Mouse (Mus musculus): ENCODE results near the gene Klk5. TPM values are rescaled to one million over a fixed set of nuclear protein-coding genes. Genes with fewer than 3 reads are reported as not detected.

Gene Klk5
- polyA plus RNA-seq, 1 experiment, result not detected

- no peak for DNase-seq (ENCODE audit: low spot score)
Measured at GRCm38 (mm10) chr7:43876444-43876843, 34.7 kb downstream of the Klk5 start.

GRCm38 (mm10) chr7:43878281-43878680, 36.5 kb downstream of the Klk5 start:
- no peak for DNase-seq (ENCODE audit: low spot score)

- no peak for DNase-seq (ENCODE audit: low spot score)
Measured at GRCm38 (mm10) chr7:43880912-43881311, 39.1 kb downstream of the Klk5 start, which contains the start of gene Klk4. Gene Klk4, plus strand, starts transcription at chr7:43881160.

- no peak for DNase-seq (ENCODE audit: low spot score)
Measured at GRCm38 (mm10) chr7:43882346-43882745, 40.6 kb downstream of the Klk5 start.

- no peak for DNase-seq (ENCODE audit: low spot score)
Measured at GRCm38 (mm10) chr7:43882811-43883210, 41.0 kb downstream of the Klk5 start.

- no peak for DNase-seq (ENCODE audit: low spot score)
Measured at GRCm38 (mm10) chr7:43883547-43883946, 41.8 kb downstream of the Klk5 start.

- no peak for DNase-seq (ENCODE audit: low spot score)
Measured at GRCm38 (mm10) chr7:43891365-43891764, 49.6 kb downstream of the Klk5 start.

- DNase-seq (ENCODE audit: low spot score), result no peak
Measured at GRCm38 (mm10) chr7:43891788-43892187, 50.0 kb downstream of the Klk5 start.

- DNase-seq (ENCODE audit: low spot score), result peak; percentile 52
Measured at GRCm38 (mm10) chr7:43894836-43895235, 53.1 kb downstream of the Klk5 start.

Other genes with a start within 250 kb of the Klk5 start
- gene Zfp819, start 234.8 kb upstream of the Klk5 start, polyA plus RNA-seq (2012; rRNA removed), result 0.03 TPM in 1 of 2 replicates, not detected in the other
- gene Ceacam18, start 207.3 kb upstream of the Klk5 start, polyA plus RNA-seq (2012; rRNA removed), result not detected in 2 replicates
- gene Siglece, start 181.8 kb upstream of the Klk5 start, polyA plus RNA-seq (2012; rRNA removed), result 1.4 and 2.3 TPM in 2 replicates
- 9.7 and 10.2 TPM in 2 replicates for gene Ctu1, start 170.0 kb upstream of the Klk5 start, polyA plus RNA-seq (2012; rRNA removed)
- 0.06 and 0.07 TPM in 2 replicates for gene Klk14, start 151.6 kb upstream of the Klk5 start, polyA plus RNA-seq (2012; rRNA removed)
- gene Klk13, start 129.4 kb upstream of the Klk5 start, polyA plus RNA-seq (2012; rRNA removed), result 0.36 and 0.83 TPM in 2 replicates
- not detected in 2 replicates for gene Klk12, start 73.1 kb upstream of the Klk5 start, polyA plus RNA-seq (2012; rRNA removed)
- 0.23 TPM in 1 of 2 replicates, not detected in the other for gene Klk11, start 67.4 kb upstream of the Klk5 start, polyA plus RNA-seq (2012; rRNA removed)
- 0.49 and 0.59 TPM in 2 replicates for gene Klk10, start 60.9 kb upstream of the Klk5 start, polyA plus RNA-seq (2012; rRNA removed)
- gene Klk9, start 50.1 kb upstream of the Klk5 start, polyA plus RNA-seq (2012; rRNA removed), result 0.04 TPM in 1 of 2 replicates, not detected in the other
- 8.1 and 8.9 TPM in 2 replicates for gene Klk8, start 44.4 kb upstream of the Klk5 start, polyA plus RNA-seq (2012; rRNA removed)
- not detected in 2 replicates for gene Klk7, start 30.7 kb upstream of the Klk5 start, polyA plus RNA-seq (2012; rRNA removed)
- gene Klk6, start 17.5 kb upstream of the Klk5 start, polyA plus RNA-seq (2012; rRNA removed), result 0.30 TPM in 1 of 2 replicates, not detected in the other
- not detected in 2 replicates for gene Klk4, start 39.2 kb downstream of the Klk5 start, polyA plus RNA-seq (2012; rRNA removed)
- not detected in 2 replicates for gene Klk15, start 91.8 kb downstream of the Klk5 start, polyA plus RNA-seq (2012; rRNA removed)
- gene Klk1b8, start 108.7 kb downstream of the Klk5 start, polyA plus RNA-seq (2012; rRNA removed), result not detected in 2 replicates
- not detected in 2 replicates for gene Klk1b1, start 124.8 kb downstream of the Klk5 start, polyA plus RNA-seq (2012; rRNA removed)
- gene Klk1b9, start 134.1 kb downstream of the Klk5 start, polyA plus RNA-seq (2012; rRNA removed), result not detected in 2 replicates
- gene Klk1b11, start 153.9 kb downstream of the Klk5 start, polyA plus RNA-seq (2012; rRNA removed), result not detected in 2 replicates
- gene Klk1b26, start 170.2 kb downstream of the Klk5 start, polyA plus RNA-seq (2012; rRNA removed), result not detected in 2 replicates
- gene Klk1b27, start 210.3 kb downstream of the Klk5 start, polyA plus RNA-seq (2012; rRNA removed), result not detected in 2 replicates